Mouse (Mus musculus) heart, adult 9 months (tissue): ENCODE results near the gene Slc13a5.

Experiments
- DNase-seq, 2 experiments: peaks; one replicate each; pipeline ENCODE4 v3.0.0; 2022; ENCODE audit warnings: low spot score in 2 of 2

Gene Slc13a5

GRCm38 (mm10) chr11:72266960-72267560 is at the start of gene Slc13a5:
Gene Slc13a5, minus strand, starts transcription at chr11:72267222.
- DNase-seq: no peak

DNA sequence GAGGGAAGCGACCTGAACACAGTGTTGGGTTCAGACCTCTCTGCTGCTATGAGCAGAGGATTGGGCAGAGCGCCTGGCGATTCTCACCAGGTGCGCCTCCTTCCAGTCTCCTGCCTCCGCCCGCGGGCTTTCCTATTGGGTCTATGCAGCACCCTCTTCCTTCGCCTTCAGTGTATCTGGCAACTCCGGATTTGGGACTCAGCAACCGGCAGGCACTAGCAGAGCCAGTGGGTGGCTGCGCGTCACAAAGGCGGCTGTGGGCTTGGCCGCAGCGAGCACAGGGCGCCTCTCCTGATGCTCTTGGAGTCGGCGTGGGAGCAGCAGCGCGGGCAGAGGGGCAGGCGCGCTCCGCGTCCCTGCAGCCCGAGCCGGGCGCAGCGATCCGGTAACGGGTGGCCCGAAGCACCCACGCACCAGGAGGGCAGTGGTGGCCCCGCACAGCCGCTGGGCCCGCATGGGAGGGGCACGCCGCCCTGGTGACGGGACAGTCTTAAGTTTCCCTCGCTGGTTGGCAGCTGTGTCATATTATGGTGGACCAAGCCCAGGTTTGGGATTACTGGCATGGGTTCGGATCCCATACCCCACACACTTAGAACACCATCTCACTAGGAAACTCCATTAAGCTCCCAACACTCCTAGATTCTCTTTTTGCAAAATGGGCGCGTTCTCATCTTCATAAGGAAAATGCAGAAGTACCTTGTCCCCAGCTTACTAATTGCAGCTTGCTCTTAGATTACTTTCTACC is 47.3 kb upstream of the Slc13a5 start, which contains the start of gene Fbxo39:
TSS of gene Fbxo39 (plus strand) at position 294 of the 745 bp plus-strand sequence.
- DNase-seq: no peak

DNA sequence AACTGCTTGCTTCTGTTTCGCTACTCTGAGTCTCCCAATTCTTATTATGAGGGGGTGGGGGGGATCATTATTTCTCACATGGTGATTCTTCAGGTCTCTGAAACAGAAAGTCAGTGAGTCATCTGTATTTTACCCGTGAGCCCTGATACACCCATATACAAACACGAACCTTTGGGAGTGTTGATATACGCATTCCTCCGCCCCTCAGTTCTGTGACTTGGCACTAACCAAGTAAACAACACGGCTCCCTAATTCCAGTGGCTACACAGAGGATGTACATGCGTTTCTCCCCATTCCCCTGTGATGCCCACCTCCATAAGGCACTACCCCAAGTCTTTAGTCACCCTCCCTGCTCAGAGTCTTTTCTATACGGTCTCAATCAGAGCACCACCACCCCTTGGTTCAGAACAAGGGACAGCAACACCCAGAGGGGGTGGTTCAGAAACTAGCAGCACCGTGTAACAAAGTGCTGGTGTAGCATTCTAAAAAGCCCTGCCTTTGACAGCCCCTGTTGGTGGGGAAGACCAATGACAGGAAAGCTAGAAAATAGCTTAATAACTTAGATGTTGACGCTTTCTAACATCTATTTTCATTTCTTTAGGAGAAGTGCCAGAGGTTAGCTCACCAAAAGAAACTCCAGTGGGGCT is 44.5 kb upstream of the Slc13a5 start:
- no peak for DNase-seq

- no peak for DNase-seq
Observed at GRCm38 (mm10) chr11:72310491-72310890, 43.5 kb upstream of the Slc13a5 start.

- DNase-seq: peak in 1 of 2 experiments; percentile 11
Observed at GRCm38 (mm10) chr11:72308982-72309381, 42.0 kb upstream of the Slc13a5 start.

GRCm38 (mm10) chr11:72307461-72307860 is 40.4 kb upstream of the Slc13a5 start:
- no peak for DNase-seq

GRCm38 (mm10) chr11:72302230-72302629 is 35.2 kb upstream of the Slc13a5 start:
- peak; percentile 54 to 70 for DNase-seq

GRCm38 (mm10) chr11:72301334-72301733 is 34.3 kb upstream of the Slc13a5 start, which contains the start of gene Xaf1:
Gene Xaf1, plus strand, starts transcription at chr11:72301629.
- peak; percentile 86 to 91 for DNase-seq

GRCm38 (mm10) chr11:72293116-72293515 is 26.1 kb upstream of the Slc13a5 start:
- DNase-seq: no peak

- DNase-seq: no peak
Observed at GRCm38 (mm10) chr11:72287543-72287942, 20.5 kb upstream of the Slc13a5 start.

DNA sequence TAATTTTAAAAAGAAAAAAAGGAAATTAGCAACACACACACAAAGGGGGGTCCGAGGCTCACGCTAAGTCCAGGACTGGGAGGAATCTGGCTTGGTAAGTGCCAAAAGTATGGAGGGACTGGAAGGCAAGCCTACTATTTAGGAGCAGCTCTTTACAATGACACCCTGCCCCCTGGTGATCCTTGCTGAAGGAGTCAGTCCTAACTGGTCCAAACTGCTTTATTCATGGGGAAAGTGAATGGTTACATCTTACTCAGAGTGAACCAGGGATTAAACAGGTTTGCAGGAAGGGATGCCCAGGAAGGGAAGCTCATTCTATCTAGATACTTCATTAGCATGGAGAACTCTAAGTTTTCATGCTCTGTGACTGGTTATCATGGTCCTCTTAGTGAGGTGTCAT is 20.1 kb upstream of the Slc13a5 start:
- no peak for DNase-seq

- no peak for DNase-seq
Observed at GRCm38 (mm10) chr11:72286651-72287050, 19.6 kb upstream of the Slc13a5 start.

GRCm38 (mm10) chr11:72285971-72286480 is 19.0 kb upstream of the Slc13a5 start:
- DNase-seq: no peak

DNA sequence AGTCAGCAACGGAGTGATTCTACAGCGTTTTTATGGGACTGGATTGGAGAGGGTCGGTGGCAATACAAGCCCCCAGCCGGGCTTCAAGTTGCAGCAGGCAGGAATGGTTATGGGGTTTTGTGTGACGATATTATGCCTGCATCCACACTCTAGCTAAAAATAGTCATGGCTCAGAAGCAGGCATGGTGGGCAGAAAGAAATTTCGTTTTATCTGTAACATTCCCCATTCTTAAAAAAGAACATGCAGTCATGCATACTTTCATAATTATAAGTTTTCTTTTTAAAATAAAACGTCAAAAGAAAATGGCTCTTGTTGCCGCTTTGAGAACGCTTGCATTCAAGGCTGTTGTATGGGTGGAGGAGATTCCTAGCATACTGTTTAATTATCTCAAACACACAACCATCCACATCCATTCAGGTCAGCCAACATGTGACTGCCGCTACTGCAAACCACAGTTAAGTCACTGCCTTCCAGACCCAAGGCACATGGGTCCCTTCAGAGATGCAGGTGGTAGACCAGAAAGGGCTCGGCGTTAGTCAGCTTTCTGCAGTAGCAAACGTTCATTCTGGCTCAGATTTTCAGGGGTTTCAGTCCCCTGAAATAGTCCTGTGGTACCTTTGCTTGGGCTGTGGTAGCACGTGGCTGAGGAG is 17.6 kb upstream of the Slc13a5 start:
- DNase-seq: no peak

- DNase-seq: no peak
Observed at GRCm38 (mm10) chr11:72283486-72284224, 16.6 kb upstream of the Slc13a5 start.

DNA sequence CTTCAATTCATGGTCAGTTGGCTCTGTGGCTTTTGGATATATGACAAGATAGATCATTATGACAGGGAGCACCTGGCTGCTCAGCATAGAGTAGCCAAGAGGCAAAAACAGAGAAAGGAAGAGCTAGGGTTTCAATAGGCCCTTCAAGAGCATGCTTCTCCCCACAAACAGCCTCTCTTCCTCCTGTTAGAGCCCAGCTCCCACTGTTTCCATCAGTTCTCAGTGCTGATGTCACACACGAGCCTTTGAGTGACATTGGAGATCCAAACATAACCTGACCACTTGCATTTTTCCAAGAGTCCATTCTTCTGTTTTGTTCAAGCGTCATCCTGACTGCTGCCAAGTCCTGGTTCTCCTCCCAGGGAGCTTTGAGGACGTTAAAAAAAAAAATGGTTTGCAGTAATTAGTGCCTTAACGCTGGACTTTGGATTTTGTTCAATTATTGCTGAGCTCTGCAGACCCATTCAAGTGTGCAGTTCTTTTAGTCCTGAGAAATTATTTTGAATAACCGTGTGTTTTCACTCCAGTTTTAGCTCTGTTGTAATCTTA is 14.9 kb upstream of the Slc13a5 start:
- no peak for DNase-seq

DNA sequence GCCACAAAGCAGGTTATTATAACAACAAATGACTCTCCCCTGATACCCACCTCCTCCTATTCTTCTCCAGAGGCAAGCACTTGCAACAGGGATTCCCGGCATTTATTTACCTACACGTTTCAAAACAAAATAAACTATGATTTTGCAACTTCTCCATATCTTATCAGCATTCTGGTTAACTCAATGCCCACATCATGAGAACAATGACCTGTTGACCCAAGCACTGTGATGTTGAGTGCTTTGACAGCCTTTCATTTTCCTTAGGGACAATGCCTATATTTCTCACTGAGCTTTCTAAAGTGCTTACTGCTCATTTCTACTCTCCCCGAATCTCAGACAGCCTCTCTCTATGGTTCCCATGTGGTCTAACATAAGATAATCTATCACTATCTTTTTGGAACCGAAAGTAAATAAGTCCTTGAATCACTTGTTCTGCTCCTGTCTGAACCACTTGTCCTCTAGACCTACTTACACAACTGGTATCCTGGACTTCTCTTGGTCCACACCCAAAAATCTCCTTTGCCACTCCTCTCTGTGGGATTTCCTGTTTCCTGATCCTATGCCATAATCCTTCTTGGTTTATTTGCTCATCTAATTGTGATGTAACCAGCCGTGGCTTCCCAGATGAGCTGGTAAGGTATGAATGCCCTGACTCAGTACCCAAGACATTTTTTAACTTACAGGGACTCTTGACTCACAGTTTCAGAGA is 14.3 kb upstream of the Slc13a5 start:
- no peak for DNase-seq

DNA sequence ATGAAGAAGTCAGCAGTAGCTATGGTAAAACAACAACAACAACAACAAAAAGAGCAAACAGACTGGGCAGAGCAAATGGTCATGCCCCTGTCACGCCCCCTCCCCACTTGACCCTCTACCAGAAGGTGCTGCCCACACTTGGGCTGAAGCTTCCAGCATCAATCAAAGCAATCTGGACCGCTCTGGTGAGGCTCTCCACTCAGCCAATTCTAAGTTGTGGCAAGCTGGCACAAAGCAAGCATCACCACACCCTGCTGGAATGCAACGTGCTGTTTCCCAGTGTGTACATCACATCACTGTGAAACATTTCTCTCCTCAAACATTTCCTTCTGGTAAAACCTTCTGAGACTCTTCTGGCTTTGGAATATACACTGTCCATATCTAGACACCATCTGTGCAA is 6.3 kb upstream of the Slc13a5 start:
- DNase-seq: no peak

DNA sequence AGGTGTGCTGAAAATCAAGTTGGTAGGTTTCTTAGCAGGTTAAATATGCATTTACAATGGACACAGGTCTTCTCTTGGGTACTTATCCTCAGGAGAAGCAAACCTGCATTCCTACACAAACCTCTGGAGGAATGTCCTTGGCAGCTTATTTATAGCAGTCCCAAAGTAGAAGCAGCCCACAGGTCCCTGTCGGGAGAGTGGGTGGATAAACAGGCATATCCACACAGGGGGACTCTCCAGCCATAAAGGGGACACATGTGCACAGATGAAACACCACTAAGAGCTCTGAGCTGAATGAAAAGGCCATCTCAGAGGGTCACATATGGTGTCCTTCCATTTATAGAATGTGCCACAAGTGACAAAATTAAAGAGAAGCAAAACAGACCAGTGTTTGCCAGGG is 4.7 kb upstream of the Slc13a5 start:
- DNase-seq: no peak

GRCm38 (mm10) chr11:72266207-72266959 is 639 bp downstream of the Slc13a5 start:
- peak; percentile 6 to 12 for DNase-seq
